Mouse (Mus musculus) E14TG2a.4 (cell line): ENCODE data around the gene Flrt1.
"Not testable (repeated sequence)": the region's sequence is repeated elsewhere in the genome, so short reads cannot be mapped to it uniquely, and the experiment has no call there.

Experiments used
- H3K27me3 ChIP-seq: 2 replicates; pipeline ENCODE4 v1.6.1; 2014; ENCODE audit warnings: low read length, control low read depth; ENCODE audit not compliant: insufficient read depth
- H3K36me3 ChIP-seq: 2 replicates; pipeline ENCODE4 v1.6.1; 2014; ENCODE audit warnings: low read length, control low read depth; ENCODE audit not compliant: insufficient read depth
- H3K4me1 ChIP-seq: replicated peaks from 2 replicates; pipeline ENCODE4 v1.6.1; 2014; ENCODE audit warnings: low read depth, low read length, control low read depth
- H3K4me3 ChIP-seq: replicated peaks from 2 replicates; pipeline ENCODE4 v1.5.1; 2014; ENCODE audit warnings: mild to moderate bottlenecking, low read length
- H3K9me3 ChIP-seq: 2 replicates; pipeline ENCODE4 v1.6.1; 2014; ENCODE audit warnings: low read length, control low read depth
- CTCF ChIP-seq: conservative IDR thresholded peaks from 2 replicates; pipeline ENCODE4 v1.5.1; 2014; ENCODE audit warnings: low read length
- NANOG ChIP-seq: IDR thresholded peaks from 2 replicates; pipeline ENCODE4 v1.6.1; 2014; ENCODE audit warnings: borderline replicate concordance, low read length, mixed read lengths
- POU5F1 ChIP-seq: IDR thresholded peaks from 2 replicates; pipeline ENCODE4 v1.6.1; 2014; ENCODE audit warnings: low read length, borderline replicate concordance

Gene Flrt1

DNA sequence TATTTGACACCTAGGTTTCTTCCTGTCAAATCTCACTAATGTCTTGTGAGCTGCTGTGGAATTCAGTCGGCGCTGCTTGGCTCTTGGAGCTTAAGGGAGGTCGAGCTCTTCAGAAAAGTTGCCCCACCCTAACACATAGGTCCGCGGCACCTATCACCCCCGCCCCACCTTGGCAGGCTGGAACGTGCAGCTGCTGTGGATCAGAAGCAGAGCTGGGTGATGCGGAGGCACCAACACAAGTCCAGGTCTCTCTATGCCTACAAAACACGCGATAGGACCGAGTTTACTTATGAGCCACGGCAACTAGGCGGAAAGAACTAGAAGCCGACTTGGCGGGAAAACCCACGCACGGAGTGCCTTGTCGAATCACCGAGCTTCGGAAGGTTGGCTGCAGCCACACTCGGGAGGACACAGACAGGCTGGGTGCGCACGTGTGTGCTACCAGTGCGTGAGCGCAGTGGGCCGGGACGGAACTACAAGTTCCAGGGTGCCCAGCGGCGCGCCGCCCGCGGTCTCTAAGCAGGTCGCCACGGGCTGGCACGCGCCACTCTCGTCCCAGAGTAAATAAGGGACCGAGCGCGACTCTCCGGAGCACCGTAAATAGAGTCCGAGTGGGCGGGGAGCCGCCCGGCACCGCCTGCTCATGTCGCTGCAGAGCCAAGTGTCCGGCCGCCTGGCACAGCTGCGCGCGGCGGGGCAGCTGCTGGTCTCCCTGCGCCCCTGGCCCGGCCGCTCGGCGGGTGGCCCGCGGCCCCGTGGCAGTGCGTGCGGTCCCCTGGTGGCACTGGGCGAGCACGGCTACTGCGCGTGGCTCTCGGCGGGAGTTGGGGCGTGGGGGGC is 49.1 kb downstream of the Flrt1 start, which contains the start of gene Macrod1:
Gene Macrod1, plus strand, starts transcription at position 563 of the 840 bp plus-strand sequence.
- H3K9me3 ChIP-seq: no peaks in the 10 kb centered on the region
- H3K4me1 ChIP-seq: peaks cover 65% of the 10 kb centered on the region
- H3K27me3 ChIP-seq: peaks cover 10% of the 10 kb centered on the region; the same call in 1 of the 2 replicates
- H3K4me3 ChIP-seq: peak within 1 kb of the TSS; percentile 85
- TF ChIP-seq POU5F1 (no peak), CTCF (no peak), NANOG (no peak)
- 0 out of 2 replicates have a peak, but pooled peaks cover 6% of the 10 kb centered on the region for H3K36me3 ChIP-seq

GRCm38 (mm10) chr19:7055173-7055572 is 50.4 kb downstream of the Flrt1 start:
- Histone ChIP-seq H3K9me3 (no peaks in the 10 kb centered on the region), H3K4me3 (0 out of 2 replicates have a peak overlapping the region, but pooled peaks have one; percentile 45), H3K36me3 (no peaks in the 10 kb centered on the region), H3K4me1 (peaks cover 69% of the 10 kb centered on the region), H3K27me3 (peaks cover 10% of the 10 kb centered on the region; the same call in 1 of the 2 replicates)
- TF ChIP-seq CTCF (no peak; the same call in 1 of the 2 replicates), NANOG (no peak), POU5F1 (no peak)

- TF ChIP-seq CTCF (no peak), POU5F1 (no peak), NANOG (no peak)
- peaks cover 69% of the 10 kb centered on the region for H3K4me1 ChIP-seq
- H3K4me3 ChIP-seq: peak overlapping the region; percentile 45
- H3K36me3 ChIP-seq: no peaks in the 10 kb centered on the region
- peaks cover 10% of the 10 kb centered on the region; the same call in 1 of the 2 replicates for H3K27me3 ChIP-seq
- no peaks in the 10 kb centered on the region for H3K9me3 ChIP-seq
Measured at GRCm38 (mm10) chr19:7054772-7055171, 50.8 kb downstream of the Flrt1 start.

DNA sequence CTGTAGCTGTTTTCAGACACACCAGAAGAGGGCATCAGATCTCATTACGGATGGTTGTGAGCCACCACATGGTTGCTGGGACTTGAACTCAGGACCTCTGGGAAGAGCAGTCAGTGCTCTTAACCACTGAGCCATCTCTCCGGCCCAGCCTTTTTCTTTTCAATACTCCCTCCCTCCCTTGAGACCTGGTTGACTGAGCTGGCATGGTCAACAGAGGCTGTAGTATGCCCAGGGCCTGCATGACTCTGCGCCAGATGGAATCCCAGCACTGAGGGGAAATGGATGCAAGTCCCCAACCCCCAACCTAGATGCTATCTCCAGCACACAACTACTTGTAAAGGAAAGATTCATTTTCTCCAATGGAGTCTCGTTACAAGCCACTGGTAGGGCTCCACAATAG is 52.1 kb downstream of the Flrt1 start:
- H3K4me1 ChIP-seq: peaks cover 65% of the 10 kb centered on the region
- peaks cover 10% of the 10 kb centered on the region; the same call in 1 of the 2 replicates for H3K27me3 ChIP-seq
- H3K4me3 ChIP-seq, H3K36me3 ChIP-seq, H3K9me3 ChIP-seq: not testable (repeated sequence)

DNA sequence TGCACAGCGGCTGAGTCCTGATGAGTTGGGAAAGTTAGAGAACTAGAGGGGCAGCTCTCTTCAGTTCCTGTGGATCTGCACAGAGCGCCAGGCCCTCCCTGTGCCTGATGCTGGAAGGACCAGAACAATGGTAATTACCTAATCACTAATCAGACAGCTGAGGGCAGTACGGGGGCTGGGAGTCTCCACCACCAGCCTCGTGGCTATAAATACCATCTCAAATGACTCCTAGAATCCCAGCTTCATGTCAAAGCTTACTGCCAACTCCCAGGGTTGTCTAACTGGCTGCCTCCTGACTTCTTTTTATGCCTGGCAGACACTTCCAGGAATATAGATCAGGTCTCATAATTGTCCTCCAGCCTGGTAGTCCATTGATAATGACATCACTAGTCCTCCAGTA is 60.8 kb downstream of the Flrt1 start:
- no peaks in the 10 kb centered on the region for H3K36me3 ChIP-seq
- no peaks in the 10 kb centered on the region for H3K27me3 ChIP-seq
- no peaks in the 10 kb centered on the region for H3K9me3 ChIP-seq
- no peak overlapping the region for H3K4me3 ChIP-seq
- TF ChIP-seq POU5F1 (no peak), NANOG (no peak), CTCF (no peak)
- H3K4me1 ChIP-seq: peaks cover 36% of the 10 kb centered on the region

DNA sequence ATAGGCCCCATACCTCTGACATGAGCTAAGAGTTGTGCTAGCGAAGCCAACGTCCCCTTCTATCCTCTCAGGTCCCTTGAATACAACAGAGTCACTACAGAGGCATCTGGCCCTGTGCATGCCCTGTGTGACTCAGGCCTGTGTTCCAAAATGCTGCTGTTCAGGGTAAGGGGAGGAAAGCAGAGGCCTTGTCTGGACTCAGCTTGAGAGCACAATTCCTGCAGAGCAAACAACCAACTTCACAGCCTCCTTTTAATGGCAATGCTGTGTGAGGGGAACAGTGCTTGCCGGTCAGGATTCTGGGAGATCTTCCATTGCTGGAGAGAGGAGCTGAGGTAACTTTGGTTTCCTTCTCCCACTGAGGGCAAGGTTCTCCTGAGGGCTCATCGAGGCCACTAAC is 61.2 kb downstream of the Flrt1 start:
- Histone ChIP-seq H3K4me3 (no peak overlapping the region), H3K27me3 (no peaks in the 10 kb centered on the region), H3K4me1 (peaks cover 36% of the 10 kb centered on the region), H3K9me3 (no peaks in the 10 kb centered on the region), H3K36me3 (no peaks in the 10 kb centered on the region)
- TF ChIP-seq CTCF: no peak
- TF ChIP-seq NANOG: no peak
- TF ChIP-seq POU5F1: no peak
